Mouse (Mus musculus) liver, adult 2 months (tissue): ENCODE data around the gene Ssh2.

Experiments
- CTCF ChIP-seq: fragments of 200-500 bp; IDR thresholded peaks from 2 replicates; pipeline ENCODE4 v1.5.1; 2011; ENCODE audit warnings: low read depth, low read length, control low read depth
- POLR2A ChIP-seq: fragments of 200-500 bp; IDR thresholded peaks from 2 replicates; pipeline ENCODE4 v1.6.1; 2011; ENCODE audit warnings: low read length, control low read depth; ENCODE audit not compliant: insufficient read depth; ENCODE audit errors: extremely low read depth

DNA sequence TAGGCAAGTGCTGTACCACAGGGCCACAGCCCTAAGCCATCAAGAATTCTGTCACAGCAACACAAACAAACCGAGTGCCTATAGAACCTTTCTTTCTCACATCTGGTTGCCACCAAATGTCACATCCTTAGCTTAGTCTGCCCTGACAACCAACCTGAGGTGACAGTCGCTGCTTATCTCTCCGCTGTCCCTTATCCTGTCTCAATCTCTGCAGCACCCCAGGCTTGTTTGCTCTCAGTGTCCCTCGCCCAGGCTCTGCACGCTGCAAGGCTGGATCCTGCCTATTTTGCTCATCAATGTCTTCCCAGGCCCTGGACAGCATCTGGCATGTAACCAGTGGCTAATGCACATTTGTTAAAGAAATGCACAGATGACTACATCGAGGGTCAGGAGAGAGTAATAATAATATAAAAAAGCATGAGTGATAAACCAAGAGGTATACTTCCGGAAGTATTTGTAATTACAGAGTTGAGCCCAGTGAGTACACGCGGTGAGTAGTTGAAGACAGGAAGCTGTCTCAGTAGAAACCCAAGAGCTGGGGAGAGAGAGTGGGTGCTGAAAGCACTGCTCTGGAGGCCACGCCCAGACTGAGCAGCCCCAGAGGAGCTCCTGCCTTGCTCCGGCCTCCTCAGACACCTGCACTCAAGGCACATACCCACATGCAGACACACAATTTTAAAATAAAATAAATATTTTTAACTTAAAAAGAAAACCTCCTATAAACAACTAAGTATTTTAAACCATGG is 267.6 kb downstream of the Ssh2 start:
- TF ChIP-seq POLR2A (no peak), CTCF (no peak)
